Mouse (Mus musculus) neural tube, embryonic 11.5 days (tissue): ENCODE results near the gene Prr15l. TPM values are rescaled to one million over a fixed set of nuclear protein-coding genes. Genes with fewer than 3 reads are reported as not detected.
A peak's percentile ranks its signal among the peaks of the same experiment; 100 is the strongest.

ENCODE experiments used
- ATAC-seq: fragments of 200-750 bp; cut with Nextera tagmentation; 2 replicates; pipeline ENCODE4 v1.8.0; 2017; ENCODE audit warnings: moderate number of reproducible peaks, mild to moderate bottlenecking, moderate TSS enrichment, moderate library complexity; ENCODE audit not compliant: insufficient read depth, low FRiP score, low TSS enrichment
- DNase-seq: peaks from one replicate; pipeline ENCODE4 v3.0.0-alpha.2; 2015; ENCODE audit warnings: low spot score
- H3K27ac ChIP-seq: fragments of 300-500 bp; sonication (generic); 2 replicates; pipeline ENCODE4 v1.5.1; 2014; ENCODE audit warnings: low read depth, mild to moderate bottlenecking, low read length
- H3K27me3 ChIP-seq: fragments of 300-500 bp; sonication (generic); 2 replicates; pipeline ENCODE4 v1.6.1; 2014; ENCODE audit warnings: mild to moderate bottlenecking, low read length, mixed read lengths; ENCODE audit not compliant: control insufficient read depth, insufficient read depth
- H3K36me3 ChIP-seq: fragments of 300-500 bp; sonication (generic); 2 replicates; pipeline ENCODE4 v1.6.1; 2014; ENCODE audit warnings: mild to moderate bottlenecking, low read length, moderate library complexity, mixed read lengths; ENCODE audit not compliant: control insufficient read depth, insufficient read depth
- H3K4me1 ChIP-seq: fragments of 300-500 bp; sonication (generic); 2 replicates; pipeline ENCODE4 v1.6.1; 2014; ENCODE audit warnings: low read length, mixed read lengths; ENCODE audit not compliant: control insufficient read depth, insufficient read depth
- H3K4me2 ChIP-seq: fragments of 300-500 bp; sonication (generic); 2 replicates; pipeline ENCODE4 v1.6.1; 2014; ENCODE audit warnings: low read depth, mild to moderate bottlenecking, moderate library complexity
- H3K4me3 ChIP-seq: fragments of 300-500 bp; sonication (generic); 2 replicates; pipeline ENCODE4 v1.5.1; 2014; ENCODE audit warnings: low read depth, low read length
- H3K9ac ChIP-seq: fragments of 300-500 bp; sonication (generic); 2 replicates; pipeline ENCODE4 v1.6.1; 2014; ENCODE audit warnings: mild to moderate bottlenecking, low read length
- H3K9me3 ChIP-seq: fragments of 300-500 bp; sonication (generic); 2 replicates; pipeline ENCODE4 v1.6.1; 2016; ENCODE audit warnings: low read length; ENCODE audit not compliant: control insufficient read depth
- WGBS: fragments of 180-500 bp; shearing (Covaris S2); extraction: QIAGEN DNeasy Blood & Tissue Kit; methylation state at CpG from one replicate; pipeline ENCODE4 v1.1.7; 2014; 5-methylcytosine and 5-hydroxymethylcytosine counted together
- polyA plus RNA-seq: library from polyadenylated mRNA; unstranded; fragments of >200 nt; fragmentation: Nextera tagmentation; extraction: Ambion mirVana; gene quantifications from 2 replicates; pipeline ENCODE4 v1.2.1, GENCODE M21; 2014

The Prr15l gene
- polyA plus RNA-seq, 1 experiment from 2014 or later: 0.78 TPM

GRCm38 (mm10) chr11:96952426-96952825 is 24.5 kb downstream of the Prr15l start:
- Histone ChIP-seq H3K27ac (no peak overlapping the region), H3K27me3 (no peaks in the 10 kb centered on the region), H3K4me2 (no peak overlapping the region), H3K36me3 (peaks cover 9% of the 10 kb centered on the region), H3K4me3 (no peak overlapping the region), H3K9ac (no peak overlapping the region), H3K4me1 (no peaks in the 10 kb centered on the region), H3K9me3 (no peaks in the 10 kb centered on the region)
- DNase-seq (no peak), ATAC-seq (no peak)
- 87% methylated on average over 10 of the region's 10 CpGs for WGBS

DNA sequence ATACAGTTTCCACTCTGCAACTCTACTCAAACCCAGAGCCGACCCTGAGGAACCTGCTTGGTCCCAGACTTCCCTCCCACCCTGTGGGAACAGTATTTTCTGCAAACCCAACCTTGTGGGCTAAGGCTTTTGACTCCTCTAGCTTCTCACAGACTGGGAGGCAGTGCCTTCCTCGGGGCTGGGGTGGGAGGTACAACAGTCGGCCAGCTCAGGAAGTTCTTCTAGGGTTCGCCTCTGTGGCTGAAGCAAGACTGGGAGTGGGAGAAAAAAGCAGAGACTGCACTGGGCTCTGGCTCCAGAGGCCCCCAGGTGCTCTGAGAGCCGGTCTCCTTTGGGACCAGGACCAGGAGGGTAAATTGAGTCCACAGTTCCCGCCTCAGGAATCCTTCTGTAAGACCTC is 25.0 kb downstream of the Prr15l start:
- H3K27ac ChIP-seq: no peak overlapping the region
- H3K27me3 ChIP-seq: no peaks in the 10 kb centered on the region
- peaks cover 9% of the 10 kb centered on the region for H3K36me3 ChIP-seq
- no peak for DNase-seq
- H3K4me2 ChIP-seq: no peak overlapping the region
- no peak for ATAC-seq
- H3K4me1 ChIP-seq: no peaks in the 10 kb centered on the region
- no peak overlapping the region for H3K4me3 ChIP-seq
- WGBS: 86% methylated on average over 6 of the region's 6 CpGs
- no peaks in the 10 kb centered on the region for H3K9me3 ChIP-seq
- no peak overlapping the region for H3K9ac ChIP-seq

- no peaks in the 10 kb centered on the region for H3K27me3 ChIP-seq
- 90% methylated on average over 4 of the region's 4 CpGs for WGBS
Observed at GRCm38 (mm10) chr11:96955094-96955493, 27.2 kb downstream of the Prr15l start.

GRCm38 (mm10) chr11:96956009-96956724 is 28.3 kb downstream of the Prr15l start:
- Histone ChIP-seq H3K36me3 (peaks cover 22% of the 10 kb centered on the region), H3K4me3 (no peak overlapping the region), H3K4me1 (no peaks in the 10 kb centered on the region), H3K9me3 (no peaks in the 10 kb centered on the region), H3K27me3 (no peaks in the 10 kb centered on the region), H3K27ac (no peak overlapping the region), H3K4me2 (no peak overlapping the region), H3K9ac (no peak overlapping the region)
- no peak for ATAC-seq
- no peak for DNase-seq
- WGBS: 62% methylated on average over 20 of the region's 20 CpGs

More at GRCm38 (mm10) chr11:96955094-96955493, 27.2 kb downstream of the Prr15l start:
- Histone ChIP-seq H3K27ac (no peak overlapping the region), H3K9me3 (no peaks in the 10 kb centered on the region), H3K4me2 (no peak overlapping the region), H3K9ac (no peak overlapping the region), H3K36me3 (peaks cover 16% of the 10 kb centered on the region), H3K4me1 (no peaks in the 10 kb centered on the region), H3K4me3 (no peak overlapping the region)
- DNase-seq (no peak), ATAC-seq (no peak)

- no peak overlapping the region for H3K4me2 ChIP-seq
- no peaks in the 10 kb centered on the region for H3K27me3 ChIP-seq
- WGBS: 90% methylated on average over 10 of the region's 10 CpGs
- H3K27ac ChIP-seq: no peak overlapping the region
- H3K4me3 ChIP-seq: no peak overlapping the region
- H3K9ac ChIP-seq: no peak overlapping the region
- no peaks in the 10 kb centered on the region for H3K9me3 ChIP-seq
- ATAC-seq: no peak
- H3K4me1 ChIP-seq: no peaks in the 10 kb centered on the region
- peaks cover 26% of the 10 kb centered on the region for H3K36me3 ChIP-seq
- DNase-seq: no peak
Observed at GRCm38 (mm10) chr11:96957061-96957805, 29.3 kb downstream of the Prr15l start.

DNA sequence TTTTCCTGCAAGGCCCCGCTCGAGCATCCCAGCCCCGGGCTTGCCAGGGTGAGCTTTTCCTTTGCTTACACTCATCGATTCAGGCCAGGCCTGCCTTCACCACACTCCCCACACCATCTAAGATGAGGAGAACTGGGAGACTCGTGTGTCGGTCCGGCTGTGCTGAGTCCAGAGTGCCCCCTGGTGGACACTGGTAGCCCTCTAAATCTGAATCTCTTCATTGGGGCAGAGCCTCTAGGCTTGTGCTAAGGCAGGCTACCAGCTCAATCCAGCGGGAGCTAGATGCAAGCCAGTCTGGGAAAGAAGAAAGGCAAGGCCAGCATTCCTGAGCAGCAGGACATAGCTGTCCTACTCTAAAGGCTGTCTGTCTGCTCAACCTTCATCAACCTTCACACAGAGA is 35.7 kb downstream of the Prr15l start:
- no peak overlapping the region; the same call in 1 of the 2 replicates for H3K27ac ChIP-seq
- H3K4me1 ChIP-seq: no peaks in the 10 kb centered on the region
- no peak for ATAC-seq
- peaks cover 17% of the 10 kb centered on the region for H3K36me3 ChIP-seq
- 20% methylated on average over 8 of the region's 8 CpGs for WGBS
- no peaks in the 10 kb centered on the region for H3K9me3 ChIP-seq
- no peak overlapping the region for H3K9ac ChIP-seq
- H3K27me3 ChIP-seq: no peaks in the 10 kb centered on the region
- H3K4me2 ChIP-seq: no peak overlapping the region
- no peak overlapping the region for H3K4me3 ChIP-seq
- peak; percentile 82 for DNase-seq

GRCm38 (mm10) chr11:96966172-96966571 is 38.3 kb downstream of the Prr15l start:
- Histone ChIP-seq H3K4me3 (no peak overlapping the region), H3K27me3 (no peaks in the 10 kb centered on the region), H3K4me1 (no peaks in the 10 kb centered on the region), H3K36me3 (peaks cover 4% of the 10 kb centered on the region; the same call in 1 of the 2 replicates), H3K9ac (no peak overlapping the region), H3K27ac (no peak overlapping the region), H3K4me2 (no peak overlapping the region), H3K9me3 (no peaks in the 10 kb centered on the region)
- no peak for ATAC-seq
- 93% methylated on average over 3 of the region's 3 CpGs for WGBS
- DNase-seq: no peak

DNA sequence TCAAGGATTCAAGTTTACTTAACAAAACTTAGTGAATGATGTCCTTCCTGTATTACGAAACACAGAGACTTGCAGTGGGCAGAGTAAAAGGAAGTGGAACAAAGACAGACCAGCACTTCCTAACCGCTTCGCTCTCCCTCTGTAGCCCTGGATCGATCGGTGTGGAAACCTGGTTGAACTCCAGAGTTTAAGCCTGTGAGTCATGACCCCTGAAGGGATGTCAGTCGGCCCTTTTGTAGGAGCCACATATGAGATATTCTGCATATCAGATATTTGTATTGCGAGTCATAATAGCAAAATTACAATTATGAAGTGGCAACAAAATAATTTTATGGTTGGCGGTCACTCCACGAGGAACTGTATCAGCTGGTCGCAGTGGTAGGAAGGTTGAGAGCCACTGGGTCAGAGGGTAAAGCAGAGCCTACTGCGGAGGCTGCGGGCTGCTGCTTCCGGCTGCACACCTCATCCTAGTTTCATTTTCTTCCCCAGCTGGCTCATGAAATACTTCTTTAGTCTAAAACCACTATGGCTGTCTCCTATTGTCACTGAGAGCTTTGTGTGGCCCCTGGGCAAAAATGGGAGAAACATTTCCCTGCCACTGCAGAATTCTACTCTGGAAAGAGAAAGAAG is 39.1 kb downstream of the Prr15l start:
- no peaks in the 10 kb centered on the region for H3K9me3 ChIP-seq
- no peak for ATAC-seq
- H3K4me2 ChIP-seq: no peak overlapping the region
- no peak overlapping the region for H3K27ac ChIP-seq
- H3K36me3 ChIP-seq: no peaks in the 10 kb centered on the region; the same call in 1 of the 2 replicates
- H3K4me3 ChIP-seq: no peak overlapping the region
- H3K4me1 ChIP-seq: no peaks in the 10 kb centered on the region
- no peaks in the 10 kb centered on the region for H3K27me3 ChIP-seq
- WGBS: 93% methylated on average over 13 of the region's 13 CpGs
- no peak overlapping the region for H3K9ac ChIP-seq
- no peak for DNase-seq
